Mouse (Mus musculus) heart, postnatal 36 days (tissue): ENCODE measurements at regions not wholly inside any gene's neighbourhood (a gene's known extent, or its start where the extent isn't known, plus 50 kb on each side); places are given as distances from the start of the nearest gene placed in this dataset.
A peak's percentile ranks its signal among the peaks of the same experiment; 100 is the strongest.

Experiments used
- DNase-seq, 2 experiments: peaks; one replicate each; pipeline ENCODE4 v3.0.0; 2021 to 2022
- intact Hi-C: fragments of 180-260 bp; cut with DNase I; formaldehyde crosslinking; loops from one replicate; pipeline ENCODE4 v1.15.1; 2025

DNA sequence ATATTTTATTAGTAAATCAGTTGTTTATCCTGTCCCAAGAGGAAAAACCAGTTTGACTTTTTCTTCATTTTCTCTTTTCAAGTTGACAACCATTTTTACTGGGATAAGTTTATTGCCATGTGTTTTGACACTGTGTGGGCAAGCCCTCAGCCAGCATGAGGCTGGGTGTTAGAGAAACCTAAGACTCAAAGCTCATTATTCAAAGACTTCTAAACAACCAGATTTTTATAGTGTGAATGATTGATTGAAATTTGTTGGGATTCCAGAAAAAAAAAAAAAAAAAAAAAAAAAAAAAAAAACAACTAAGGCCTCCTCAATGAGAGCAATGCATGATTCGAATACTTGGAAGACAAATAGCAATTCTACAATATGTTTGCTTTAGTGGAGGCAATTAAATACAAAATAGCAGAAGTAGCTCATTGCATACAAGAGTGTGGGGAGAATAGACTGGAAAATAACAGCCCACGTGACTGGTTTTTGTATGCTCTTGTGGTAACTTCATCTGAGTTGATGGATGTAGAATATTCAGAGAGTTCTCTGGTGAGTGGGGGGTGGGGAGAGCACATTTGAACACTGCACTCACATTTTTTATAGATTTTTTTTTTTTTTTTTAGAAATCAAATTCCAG, 70.9 kb upstream of the Btg1 start:
- no peak for DNase-seq
- intact Hi-C loops, result no loop called here

DNA sequence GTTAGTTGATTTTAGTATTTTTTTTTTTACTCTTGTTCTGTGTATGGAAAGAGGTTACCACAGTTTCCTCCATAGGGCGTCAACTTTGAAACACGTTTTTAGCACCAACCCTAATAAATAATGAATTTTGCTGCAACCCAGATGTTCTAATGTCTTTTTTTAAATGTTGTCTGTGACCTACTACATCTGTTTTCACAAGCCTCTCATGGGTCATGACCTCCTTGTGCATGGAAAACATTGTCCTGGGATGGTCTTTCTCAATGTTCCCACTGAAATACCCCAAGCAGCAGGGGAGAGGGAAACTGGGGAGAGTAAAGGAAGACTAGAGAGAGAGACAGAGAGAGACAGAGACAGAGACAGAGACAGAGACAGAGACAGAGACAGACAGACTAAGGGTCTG, 67.2 kb upstream of the Btg1 start:
- intact Hi-C loops, result no loop called here
- DNase-seq, result no peak

DNA sequence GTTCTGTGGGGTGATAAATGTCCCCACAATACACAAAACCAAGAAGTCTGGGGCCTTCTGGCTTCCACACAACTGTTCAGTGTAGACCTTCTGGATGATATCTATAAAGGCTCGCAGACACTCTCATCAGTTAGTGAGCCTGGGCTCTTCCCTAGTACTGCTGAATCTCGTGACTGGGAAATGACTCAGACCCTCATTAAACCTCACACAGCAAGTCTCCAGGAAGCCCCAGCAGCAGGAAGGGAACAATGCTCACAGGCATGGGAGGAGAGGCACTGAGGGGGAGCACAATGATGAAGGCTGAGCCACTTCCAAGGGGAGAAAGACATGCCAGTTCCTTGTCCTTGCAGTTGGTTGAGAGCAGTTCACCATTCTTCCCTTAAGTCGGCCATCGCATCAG, 66.5 kb upstream of the Btg1 start:
- intact Hi-C loops, result no loop called here
- DNase-seq, result peak; percentile 4 to 16

DNA sequence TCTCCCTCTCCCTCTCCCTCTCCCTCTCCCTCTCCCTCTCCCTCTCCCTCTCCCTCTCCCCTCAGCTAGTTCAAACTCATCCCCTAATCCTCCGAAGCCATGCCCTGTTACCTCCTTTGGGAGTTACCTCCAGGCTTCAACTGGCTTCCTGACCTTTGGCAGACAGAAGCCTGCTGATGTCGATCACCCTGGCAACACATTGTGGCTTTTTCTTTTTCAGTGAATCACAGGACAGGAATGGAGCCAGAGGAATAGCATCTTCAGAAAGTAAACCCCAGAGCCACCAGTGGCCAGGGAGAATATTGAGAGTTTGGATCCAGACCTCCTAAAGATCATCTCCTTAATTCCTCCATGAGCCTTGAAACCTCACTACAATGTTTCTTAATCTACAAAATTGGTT, 59.5 kb upstream of the Btg1 start:
- intact Hi-C loops, result no loop called here
- DNase-seq, result no peak

DNA sequence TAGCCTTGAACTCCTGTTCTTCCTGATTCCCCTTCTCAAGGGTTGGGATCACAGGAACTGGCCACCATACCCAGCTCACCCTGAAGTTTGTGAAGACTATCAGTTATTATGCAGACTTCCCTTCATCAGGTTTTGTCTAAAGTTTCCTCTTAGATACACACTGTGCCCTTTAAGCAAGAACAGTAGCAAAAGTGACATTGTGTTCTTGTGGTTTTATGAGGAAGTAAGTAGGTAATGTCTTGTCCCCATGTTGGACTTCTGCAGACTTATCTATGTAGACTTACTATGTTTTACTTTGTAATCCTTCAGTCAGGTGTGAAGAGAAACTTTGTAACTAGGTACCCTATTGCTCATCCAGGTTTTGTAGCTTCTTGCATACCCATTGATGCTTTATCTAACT, 51.5 kb upstream of the Btg1 start:
- intact Hi-C loops, result no loop called here
- DNase-seq, result no peak
